8 mouse cellular contexts compared by ENCODE assay signal in genomic region chr6:125330626-125331326, GRCm38 (mm10). TPM values are rescaled to one million over a fixed set of nuclear protein-coding genes. Genes with fewer than 3 reads are reported as not detected.
DNase-seq lines count a peak whose midpoint lies in the region; ATAC-seq and TF ChIP-seq lines count a peak whose summit lies in the region.

No protein-coding gene starts in this region.

- H3K4me2 ChIP-seq in embryonic facial prominence, embryonic 13.5 days = peak overlapping the region; percentile 89
- H3K4me2 ChIP-seq in limb, embryonic 14.5 days (replicated peaks; ENCODE audit: low read depth, low read length, severe bottlenecking) = peak overlapping the region; percentile 87
- H3K4me2 ChIP-seq in midbrain, embryonic 14.5 days (ENCODE audit: low read length) = peak overlapping the region; percentile 77

- H3K4me1 ChIP-seq in embryonic facial prominence, embryonic 13.5 days = peaks cover 31% of the 10 kb centered on the region
- peaks cover 8% of the 10 kb centered on the region for H3K4me1 ChIP-seq in limb, embryonic 14.5 days (ENCODE audit: control insufficient read depth, insufficient read depth, low read length)
- H3K4me1 ChIP-seq in midbrain, embryonic 14.5 days (ENCODE audit: control insufficient read depth, insufficient read depth, low read length) = no peaks in the 10 kb centered on the region

- WGBS in embryonic facial prominence, embryonic 13.5 days = 1% methylated on average over 39 of the region's 39 CpGs
- 2% methylated on average over 39 of the region's 39 CpGs for WGBS in limb, embryonic 14.5 days
- WGBS in midbrain, embryonic 14.5 days = 1% methylated on average over 39 of the region's 39 CpGs

- peak; percentile 52; the same call in 1 of the 2 replicates for TF ChIP-seq POLR2A in limb, embryonic 14.5 days (IDR thresholded peaks at IDR 0.05; ENCODE audit: borderline replicate concordance, extremely low read depth, insufficient read depth, insufficient read length)

- peak overlapping the region; percentile 56 for H3K4me3 ChIP-seq in embryonic facial prominence, embryonic 13.5 days
- H3K4me3 ChIP-seq in limb, embryonic 14.5 days (replicated peaks; ENCODE audit: low read length) = peak overlapping the region; percentile 57
- peak overlapping the region; percentile 44 for H3K4me3 ChIP-seq in midbrain, embryonic 14.5 days (replicated peaks; ENCODE audit: low read depth, low read length)

- peak overlapping the region; percentile 41 for H3K27ac ChIP-seq in embryonic facial prominence, embryonic 13.5 days
- H3K27ac ChIP-seq in limb, embryonic 14.5 days (replicated peaks; ENCODE audit: low read depth, low read length) = no peak overlapping the region
- no peak overlapping the region for H3K27ac ChIP-seq in midbrain, embryonic 14.5 days (replicated peaks; ENCODE audit: low read depth, low read length)

- ATAC-seq in embryonic facial prominence, embryonic 13.5 days (ENCODE audit: insufficient number of reproducible peaks, insufficient read depth, low FRiP score, low TSS enrichment, low read depth) = peak; percentile 85
- peak; percentile 83 for ATAC-seq in limb, embryonic 14.5 days (ENCODE audit: low FRiP score, low read depth)
- peak; percentile 85 for ATAC-seq in midbrain, embryonic 14.5 days (ENCODE audit: low FRiP score, low TSS enrichment)

- no peaks in the 10 kb centered on the region for H3K9me3 ChIP-seq in embryonic facial prominence, embryonic 13.5 days
- H3K9me3 ChIP-seq in limb, embryonic 14.5 days (ENCODE audit: control insufficient read depth, low read length) = no peaks in the 10 kb centered on the region
- H3K9me3 ChIP-seq in midbrain, embryonic 14.5 days (ENCODE audit: control insufficient read depth, low read length) = no peaks in the 10 kb centered on the region

- no peaks in the 10 kb centered on the region for H3K27me3 ChIP-seq in embryonic facial prominence, embryonic 13.5 days
- H3K27me3 ChIP-seq in limb, embryonic 14.5 days (ENCODE audit: control insufficient read depth, insufficient read depth, low read length) = no peaks in the 10 kb centered on the region
- H3K27me3 ChIP-seq in midbrain, embryonic 14.5 days (ENCODE audit: control insufficient read depth, insufficient read depth, low read length) = no peaks in the 10 kb centered on the region

- H3K9ac ChIP-seq in embryonic facial prominence, embryonic 13.5 days = peak overlapping the region; percentile 75
- H3K9ac ChIP-seq in limb, embryonic 14.5 days (ENCODE audit: low read depth, low read length, severe bottlenecking) = peak overlapping the region; percentile 57
- H3K9ac ChIP-seq in midbrain, embryonic 14.5 days (replicated peaks; ENCODE audit: low read length) = peak overlapping the region; percentile 60

- DNase-seq in spleen, adult 18-20 months = peak; percentile 47 to 61
- DNase-seq in spleen, adult 12 weeks (ENCODE audit: low spot score) = no peak
- DNase-seq in heart, adult 9 months (ENCODE audit: low spot score in 2 of 2) = peak; percentile 96
- peak; percentile 96 for DNase-seq in kidney, adult 9 months
- peak; percentile 91 for DNase-seq in limb, embryonic 14.5 days (ENCODE audit: low spot score)
- peak; percentile 84 for DNase-seq in midbrain, embryonic 14.5 days
- peak; percentile 50 to 56 for DNase-seq in spleen, postnatal 36 days (ENCODE audit: low spot score in 2 of 2)

- no peaks in the 10 kb centered on the region for H3K36me3 ChIP-seq in embryonic facial prominence, embryonic 13.5 days
- no peaks in the 10 kb centered on the region for H3K36me3 ChIP-seq in limb, embryonic 14.5 days (ENCODE audit: control insufficient read depth, insufficient read depth, low read length)
- H3K36me3 ChIP-seq in midbrain, embryonic 14.5 days (ENCODE audit: control insufficient read depth, insufficient read depth, low read length) = no peaks in the 10 kb centered on the region

RNA-seq across cellular contexts. Expression of gene Scnn1a, which starts 10.3 kb away (rescaled TPM):
- polyA plus RNA-seq in embryonic facial prominence, embryonic 13.5 days (2015; fragmentation: Nextera tagmentation; extraction: Ambion mirVana) = 1.3 and 1.5 TPM in 2 replicates
- 2.5 and 2.9 TPM in 2 replicates for polyA plus RNA-seq in limb, embryonic 14.5 days (2012; rRNA removed)
- polyA plus RNA-seq in limb, embryonic 14.5 days (2014; fragmentation: Nextera tagmentation; extraction: Ambion mirVana) = 1.8 and 1.9 TPM in 2 replicates
- polyA plus RNA-seq in midbrain, embryonic 14.5 days (2014; fragmentation: Nextera tagmentation; extraction: Ambion mirVana) = 0.51 and 0.76 TPM in 2 replicates

RNA-seq across cellular contexts. Expression of gene Ltbr, which starts 17.1 kb away (rescaled TPM):
- polyA plus RNA-seq in embryonic facial prominence, embryonic 13.5 days (2015; fragmentation: Nextera tagmentation; extraction: Ambion mirVana) = 33.1 TPM in 2 replicates
- polyA plus RNA-seq in limb, embryonic 14.5 days (2012; rRNA removed) = 52.7 and 68.8 TPM in 2 replicates
- 45.8 and 51.1 TPM in 2 replicates for polyA plus RNA-seq in limb, embryonic 14.5 days (2014; fragmentation: Nextera tagmentation; extraction: Ambion mirVana)
- 10.2 and 13.9 TPM in 2 replicates for polyA plus RNA-seq in midbrain, embryonic 14.5 days (2014; fragmentation: Nextera tagmentation; extraction: Ambion mirVana)

RNA-seq across cellular contexts. Expression of gene Tnfrsf1a, which starts 18.4 kb away (rescaled TPM):
- polyA plus RNA-seq in embryonic facial prominence, embryonic 13.5 days (2015; fragmentation: Nextera tagmentation; extraction: Ambion mirVana) = 62.3 and 67.9 TPM in 2 replicates
- 88.8 and 106 TPM in 2 replicates for polyA plus RNA-seq in limb, embryonic 14.5 days (2012; rRNA removed)
- 85.6 and 87.8 TPM in 2 replicates for polyA plus RNA-seq in limb, embryonic 14.5 days (2014; fragmentation: Nextera tagmentation; extraction: Ambion mirVana)
- polyA plus RNA-seq in midbrain, embryonic 14.5 days (2014; fragmentation: Nextera tagmentation; extraction: Ambion mirVana) = 6.8 and 13.4 TPM in 2 replicates

RNA-seq across cellular contexts. Expression of gene Tuba3a, which starts 44.9 kb away (rescaled TPM):
- polyA plus RNA-seq in embryonic facial prominence, embryonic 13.5 days (2015; fragmentation: Nextera tagmentation; extraction: Ambion mirVana) = 0.17 and 0.22 TPM in 2 replicates
- 0.45 and 0.47 TPM in 2 replicates for polyA plus RNA-seq in limb, embryonic 14.5 days (2012; rRNA removed)
- polyA plus RNA-seq in limb, embryonic 14.5 days (2014; fragmentation: Nextera tagmentation; extraction: Ambion mirVana) = 0.30 TPM in 1 of 2 replicates, not detected in the other
- polyA plus RNA-seq in midbrain, embryonic 14.5 days (2014; fragmentation: Nextera tagmentation; extraction: Ambion mirVana) = not detected in 2 replicates

RNA-seq across cellular contexts. Expression of gene Plekhg6, which starts 49.8 kb away (rescaled TPM):
- 1.1 and 1.3 TPM in 2 replicates for polyA plus RNA-seq in embryonic facial prominence, embryonic 13.5 days (2015; fragmentation: Nextera tagmentation; extraction: Ambion mirVana)
- polyA plus RNA-seq in limb, embryonic 14.5 days (2012; rRNA removed) = 1.2 and 1.3 TPM in 2 replicates
- polyA plus RNA-seq in limb, embryonic 14.5 days (2014; fragmentation: Nextera tagmentation; extraction: Ambion mirVana) = 1.6 and 1.8 TPM in 2 replicates
- polyA plus RNA-seq in midbrain, embryonic 14.5 days (2014; fragmentation: Nextera tagmentation; extraction: Ambion mirVana) = 0.08 TPM in 1 of 2 replicates, not detected in the other
